Mouse (Mus musculus) layer of hippocampus, postnatal 36 days (tissue): ENCODE results near the gene Spata31d1a. TPM values are rescaled to one million over a fixed set of nuclear protein-coding genes. Genes with fewer than 3 reads are reported as not detected.
A peak's percentile ranks its signal among the peaks of the same experiment; 100 is the strongest.
"Not testable (repeated sequence)": the region's sequence is repeated elsewhere in the genome, so short reads cannot be mapped to it uniquely, and the experiment has no call there.

Source experiments
- DNase-seq, 2 experiments: peaks; one replicate each; pipeline ENCODE4 v3.0.0; 2022
- total RNA-seq, 2 experiments: library from RNA; stranded (reverse); gene quantifications; 2 replicates each; pipeline ENCODE4 v1.2.3; 2021

Spata31d1a gene
- under 1 TPM; 0.08 to 0.40 TPM for total RNA-seq

DNA sequence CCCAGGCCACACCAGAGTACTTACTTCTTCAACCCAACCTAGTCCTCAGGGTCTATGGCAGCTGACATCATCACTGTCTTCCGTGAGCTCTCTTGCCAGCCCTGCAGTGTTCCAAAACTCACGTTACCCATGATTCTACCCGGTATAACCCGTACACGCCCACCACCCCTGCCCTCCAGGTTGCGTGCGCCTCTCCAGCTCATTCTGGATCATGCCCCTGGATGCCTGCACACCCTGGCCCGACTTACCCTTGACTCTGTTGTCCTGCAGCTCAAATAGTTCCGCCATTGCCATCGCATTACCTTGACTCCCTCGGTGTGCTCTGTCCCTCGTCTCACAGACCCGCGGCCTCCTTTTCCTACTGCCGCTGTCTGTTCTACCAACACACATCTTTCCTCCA, at the start of gene Spata31d1a:
Gene Spata31d1a (minus strand): TSS at position 101 of the 400 bp plus-strand sequence.
- DNase-seq = no peak

DNA sequence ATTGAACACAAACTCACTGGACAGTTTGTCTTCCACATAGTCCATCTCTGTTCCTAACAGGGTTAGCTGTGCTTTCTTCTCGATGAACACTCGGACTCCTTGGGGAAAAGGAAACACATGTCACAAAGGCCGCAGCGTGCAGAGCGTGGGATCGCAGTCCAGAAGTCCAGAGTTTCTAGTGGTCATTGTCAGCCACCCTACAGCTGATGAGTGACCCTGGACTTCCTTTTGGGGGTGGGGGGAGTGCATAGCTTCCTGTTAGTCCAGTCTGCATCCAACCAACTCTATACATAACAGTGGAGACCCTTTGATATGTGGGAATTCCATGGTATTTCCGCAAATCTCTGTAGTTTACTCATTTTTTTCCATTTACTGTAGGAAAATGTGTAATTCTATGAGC, 46.8 kb upstream of the Spata31d1a start:
- DNase-seq = no peak

DNA sequence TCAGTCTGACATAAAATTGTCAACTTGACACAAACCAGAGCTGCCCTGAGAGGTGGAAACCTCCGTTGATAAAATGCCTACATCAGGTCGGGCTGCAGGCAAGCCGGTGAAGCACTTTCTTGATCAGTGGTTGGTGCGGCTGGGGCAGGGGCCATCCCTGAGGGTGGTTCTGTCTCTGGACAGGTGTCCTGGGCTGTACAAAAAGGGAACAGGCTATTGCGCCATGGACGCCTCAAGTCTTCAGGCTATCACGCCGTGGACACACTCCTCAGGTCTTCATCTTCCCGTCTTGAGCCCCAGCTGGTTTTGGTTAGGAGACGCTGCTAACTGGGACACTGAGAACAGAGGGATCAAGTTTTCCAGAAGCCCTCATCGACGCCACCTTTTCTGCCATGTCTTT, 40.2 kb upstream of the Spata31d1a start:
- no peak for DNase-seq

DNA sequence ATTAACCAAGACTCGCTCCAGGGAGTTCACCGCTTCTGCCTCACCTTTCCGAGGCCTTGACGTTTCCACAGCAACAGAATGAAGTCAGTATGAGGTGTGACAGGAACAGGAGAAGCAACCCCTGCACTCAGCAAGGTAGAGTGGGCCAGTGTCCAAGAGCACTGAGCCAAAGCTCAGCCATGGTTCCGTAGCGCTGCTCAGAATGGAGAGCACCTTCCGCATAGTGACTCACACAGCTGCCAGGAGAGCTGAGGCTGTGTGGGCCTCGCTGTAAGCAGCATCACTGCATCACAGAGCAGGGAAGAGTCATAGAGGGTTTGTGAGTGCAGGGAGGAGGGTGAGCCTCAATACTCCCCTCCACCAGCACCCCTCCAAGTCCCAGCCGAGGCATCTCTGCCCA, 36.6 kb upstream of the Spata31d1a start, which contains the start of gene 1700014D04Rik:
Gene 1700014D04Rik (minus strand): TSS at position 42 of the 400 bp plus-strand sequence.
- DNase-seq = peak in 1 of 2 experiments; percentile 25

DNA sequence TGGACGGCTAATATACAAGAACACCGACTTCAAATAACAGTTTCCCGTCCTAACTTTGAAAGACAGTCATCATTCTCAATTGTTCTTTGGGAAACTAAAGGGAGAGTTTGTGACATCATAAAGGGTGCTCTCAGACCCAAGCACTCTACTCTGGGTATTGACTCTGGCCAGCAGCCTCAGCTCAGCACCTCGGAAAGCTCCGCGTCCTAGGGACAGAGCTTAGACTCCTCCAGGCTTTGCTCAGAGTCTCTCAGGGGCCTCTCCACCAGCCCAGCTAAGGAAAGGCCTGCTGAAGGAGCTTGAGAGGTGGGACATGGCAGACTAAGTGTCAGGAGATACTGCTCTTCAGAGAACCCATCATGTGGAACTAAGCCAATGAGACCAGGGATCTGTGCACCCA, 36.0 kb upstream of the Spata31d1a start:
- DNase-seq = no peak

DNA sequence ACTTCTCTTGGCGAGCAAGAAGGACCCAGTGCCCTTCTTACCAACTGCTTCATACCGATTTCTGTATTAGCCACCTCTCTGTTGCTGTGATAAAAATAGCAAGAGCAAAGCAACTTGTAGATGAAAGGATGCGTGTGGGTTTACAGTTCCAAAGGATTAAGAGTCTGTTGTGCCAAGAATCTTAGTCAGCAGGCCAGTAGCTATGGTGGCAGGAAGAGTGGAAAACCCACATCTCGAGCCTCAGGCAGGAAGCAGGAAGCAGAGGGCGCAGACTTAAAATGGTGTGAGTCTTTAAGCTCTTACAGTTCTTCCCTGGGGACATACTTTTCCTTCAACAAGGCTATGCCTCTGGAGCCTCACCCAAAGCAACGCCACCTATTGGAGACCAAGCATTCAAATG, 35.3 kb upstream of the Spata31d1a start:
- DNase-seq = no peak

DNA sequence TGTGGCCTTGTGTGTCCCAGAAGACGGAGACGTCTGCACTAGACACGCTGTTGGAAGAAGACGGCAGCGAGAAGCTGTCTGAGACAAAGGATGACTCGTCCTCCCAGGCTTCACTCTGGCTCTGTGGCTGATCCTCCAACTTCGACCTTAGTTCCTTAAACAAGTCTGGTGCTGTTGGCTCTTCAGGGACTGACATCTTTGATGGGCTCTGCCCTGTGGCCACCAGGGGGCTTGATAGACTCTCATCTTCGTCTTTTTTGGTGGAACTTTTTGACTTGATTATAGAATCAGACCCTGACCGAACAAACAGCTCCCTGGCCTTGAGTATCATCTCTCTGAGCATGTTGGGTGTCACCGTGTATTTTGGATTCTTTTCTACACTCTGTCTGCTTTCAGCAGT, 31.6 kb upstream of the Spata31d1a start:
- no peak for DNase-seq

DNA sequence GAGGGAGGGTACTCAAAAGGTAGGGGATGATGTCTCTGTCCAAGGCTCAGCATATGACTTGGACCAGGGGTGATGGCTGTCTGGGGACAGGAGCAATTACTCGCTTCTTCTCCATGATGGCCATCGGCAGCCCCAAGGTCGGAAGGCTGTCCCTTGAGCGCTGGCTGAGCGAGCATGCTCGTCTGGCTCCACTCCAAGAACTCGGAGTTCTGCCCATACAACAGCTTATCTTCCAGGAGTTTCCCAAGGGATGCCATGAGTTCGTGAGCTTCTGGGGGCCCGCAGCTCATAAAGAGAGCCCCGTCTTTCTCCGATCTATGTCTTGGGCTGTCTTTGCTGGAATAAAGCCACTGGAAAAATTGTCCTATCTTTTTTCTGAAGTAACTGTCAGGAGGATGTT, 31.0 kb upstream of the Spata31d1a start:
- no peak for DNase-seq

DNA sequence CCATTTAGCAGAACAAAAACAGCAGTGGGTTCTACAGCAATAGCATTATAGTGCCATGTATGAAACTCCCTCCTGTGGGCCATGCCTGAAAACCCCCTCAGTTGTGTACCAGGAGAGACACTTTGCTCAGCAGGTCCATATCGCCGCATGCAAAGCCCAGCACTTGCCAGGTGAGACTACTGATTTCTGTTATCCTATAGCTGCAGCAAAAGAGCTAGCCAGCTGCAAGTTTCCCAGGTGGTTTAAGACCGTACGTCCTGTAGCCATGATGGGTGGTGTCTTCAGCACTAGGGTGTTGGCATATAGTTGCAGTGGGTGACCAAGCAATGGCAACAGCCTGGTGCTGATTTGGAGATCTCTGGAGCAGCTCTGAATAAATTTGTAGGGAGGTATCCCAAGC, 29.3 kb upstream of the Spata31d1a start:
- DNase-seq = no peak

DNA sequence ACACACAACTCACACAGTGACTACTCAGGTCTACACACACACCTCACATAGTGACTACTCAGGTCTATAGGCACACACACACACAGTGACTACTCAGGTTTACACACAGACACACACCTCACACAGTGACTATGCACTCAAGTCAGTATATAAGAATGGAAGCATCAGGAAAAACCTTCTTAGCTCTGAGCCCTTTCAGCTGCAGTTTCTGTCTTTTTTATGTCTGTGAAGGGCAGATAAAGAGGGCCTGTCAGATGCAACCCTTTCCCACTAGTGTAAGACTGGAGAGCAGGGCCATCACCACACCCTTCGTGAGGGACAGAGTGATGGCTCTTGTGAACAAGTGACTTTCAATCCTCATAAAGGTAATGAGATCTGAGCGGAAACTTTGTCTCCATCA, 28.3 kb upstream of the Spata31d1a start:
- no peak for DNase-seq

DNA sequence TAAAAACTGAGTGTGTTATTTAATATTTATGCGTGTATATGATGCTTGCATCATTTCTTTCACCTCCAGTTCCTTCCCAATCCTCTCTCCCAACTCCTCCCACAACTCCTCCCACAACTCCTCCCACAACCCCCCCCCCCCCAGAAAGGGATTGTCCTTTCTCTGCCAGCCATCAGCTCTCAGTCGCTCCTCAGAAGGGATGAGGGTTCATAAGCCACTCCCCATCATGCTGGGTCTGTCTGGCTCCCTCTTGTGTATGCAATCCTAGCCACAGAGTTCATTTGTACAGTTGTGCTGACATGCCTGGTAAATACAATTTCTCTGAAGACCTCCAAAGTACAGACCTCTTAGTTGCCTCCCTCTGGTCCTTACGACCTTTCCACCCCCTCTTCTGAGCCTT, 25.1 kb upstream of the Spata31d1a start:
- no peak for DNase-seq

DNA sequence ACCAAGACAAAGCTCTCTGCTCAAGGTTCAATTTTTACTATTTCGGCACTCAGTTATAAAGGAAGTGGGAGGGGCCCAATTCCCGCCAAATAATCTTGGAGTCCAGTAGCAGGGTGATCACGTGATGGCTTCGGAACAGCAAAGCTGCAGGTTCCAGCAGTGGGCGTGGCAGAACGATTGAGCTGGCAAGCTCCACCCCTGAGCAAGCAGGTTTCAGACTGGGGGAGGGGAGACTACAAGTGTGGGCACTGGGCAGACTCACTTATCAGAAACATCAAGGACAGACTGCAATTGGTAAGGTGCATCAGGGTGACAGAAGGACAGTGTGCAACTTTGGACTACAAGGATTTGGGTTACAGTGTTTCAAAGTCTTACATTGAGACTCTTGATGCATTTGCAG, 24.2 kb upstream of the Spata31d1a start:
- not testable (repeated sequence) for DNase-seq

DNA sequence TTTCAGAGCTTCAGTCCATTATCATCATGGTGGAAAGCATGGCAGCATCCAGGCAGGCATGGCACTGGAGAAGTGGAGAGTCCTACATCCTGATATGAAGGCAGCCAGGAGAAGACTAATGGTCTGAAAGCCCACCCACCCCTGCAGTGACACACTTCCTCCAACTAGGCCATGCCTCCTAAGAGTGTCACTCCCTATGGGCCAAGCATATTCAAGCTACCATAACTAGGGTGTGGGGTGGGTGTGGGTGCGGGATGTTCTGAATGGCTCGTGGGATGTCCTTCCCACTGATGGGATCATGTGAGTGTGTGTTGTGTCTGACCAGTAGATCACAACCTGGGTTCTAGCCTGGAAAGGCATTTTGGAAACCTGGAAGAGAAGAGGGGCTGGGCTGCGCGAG, 23.8 kb upstream of the Spata31d1a start:
- DNase-seq = no peak

DNA sequence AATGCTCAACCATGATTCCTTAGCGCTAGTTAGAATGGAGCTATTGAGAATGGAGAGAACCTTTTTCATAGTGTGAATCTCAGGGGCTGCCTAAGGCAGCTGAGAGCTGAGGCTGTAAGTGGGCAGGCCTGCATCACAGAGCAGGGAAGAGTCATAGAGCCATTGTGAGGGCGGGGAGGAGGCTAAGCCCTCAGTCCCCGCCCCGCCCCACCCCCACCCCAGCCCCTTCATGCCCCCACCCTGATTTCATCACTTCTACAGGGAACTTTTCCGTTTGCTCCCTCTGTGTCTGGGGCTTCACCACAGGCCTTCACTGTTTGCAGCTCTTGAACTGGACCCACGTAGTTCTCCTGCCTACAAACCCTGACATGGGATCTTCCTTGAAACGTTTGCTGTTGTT, 21.5 kb upstream of the Spata31d1a start, which contains the start of gene Spata31d1d:
Gene Spata31d1d (minus strand): TSS at position 101 of the 400 bp plus-strand sequence.
- DNase-seq = no peak

DNA sequence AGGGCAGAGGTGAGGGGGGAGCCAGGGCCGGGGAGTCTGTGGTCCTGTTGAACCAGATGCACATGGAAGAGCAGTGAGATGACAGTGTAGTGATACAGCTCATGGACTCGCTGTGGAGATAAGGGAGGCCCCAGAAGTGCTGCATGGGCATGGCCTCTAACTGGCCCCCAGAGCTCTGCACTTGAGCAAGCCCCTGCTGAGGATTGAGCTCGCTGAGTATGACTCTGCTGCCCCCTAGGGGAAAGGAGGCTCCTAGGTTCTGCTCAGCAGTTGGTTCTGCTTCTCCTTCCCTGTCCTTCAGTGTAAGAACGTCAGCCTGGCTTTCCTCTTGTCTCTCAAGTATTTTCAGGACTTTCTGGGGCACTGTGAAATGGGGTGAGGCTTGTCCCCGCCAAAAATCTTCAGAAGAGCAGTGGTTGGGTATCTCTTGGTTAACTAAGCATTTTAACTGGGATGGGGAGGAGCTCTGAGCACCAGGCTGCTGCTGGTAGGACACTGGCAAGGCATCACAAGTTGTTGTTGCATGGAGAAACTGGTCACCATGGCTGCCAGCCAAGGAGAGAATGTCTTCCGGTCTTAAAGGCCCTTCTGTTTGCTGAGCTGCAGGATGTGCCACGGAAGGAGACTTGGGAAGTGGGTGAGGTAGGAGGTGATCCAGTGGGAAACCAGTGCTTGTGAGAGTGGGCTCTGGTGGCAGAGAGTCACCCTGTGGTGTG, 18.4 kb upstream of the Spata31d1a start:
- DNase-seq = peak; percentile 81 to 83

DNA sequence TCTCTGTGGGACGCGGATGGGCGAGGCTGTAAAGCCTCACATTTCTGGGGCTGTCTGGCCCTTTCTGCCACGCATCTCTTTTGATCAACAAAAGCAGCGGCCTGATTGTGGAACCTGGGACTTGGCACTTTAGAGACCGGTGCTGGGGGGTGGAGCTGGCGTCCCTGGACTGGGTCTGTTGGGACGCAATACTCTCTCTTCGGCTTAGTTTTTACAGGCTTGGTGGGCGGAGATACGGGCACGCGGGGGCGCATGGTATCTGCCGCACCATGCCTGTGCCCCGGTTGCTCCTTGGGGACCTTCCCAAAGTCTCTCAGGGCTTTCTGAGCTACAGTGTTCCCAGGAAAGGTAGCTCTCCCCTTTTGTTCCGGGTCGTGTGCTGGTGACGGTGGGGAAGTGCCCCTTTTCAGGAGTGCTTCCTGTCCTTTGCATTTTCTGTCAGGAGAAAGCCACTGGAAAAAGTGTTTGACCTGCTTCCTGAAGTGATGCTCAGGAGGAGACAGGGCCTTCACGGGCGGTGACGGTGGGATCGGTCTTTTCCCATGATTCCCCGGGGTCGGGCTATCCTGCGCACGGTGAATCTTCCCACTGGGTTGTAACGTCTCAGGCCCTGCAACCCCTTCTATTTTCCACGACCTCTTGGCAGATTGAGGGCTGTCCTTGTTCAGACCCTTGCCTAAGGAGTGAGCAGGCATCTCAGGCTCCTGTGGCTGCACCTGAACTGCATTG, 16.2 kb upstream of the Spata31d1a start:
- no peak for DNase-seq

DNA sequence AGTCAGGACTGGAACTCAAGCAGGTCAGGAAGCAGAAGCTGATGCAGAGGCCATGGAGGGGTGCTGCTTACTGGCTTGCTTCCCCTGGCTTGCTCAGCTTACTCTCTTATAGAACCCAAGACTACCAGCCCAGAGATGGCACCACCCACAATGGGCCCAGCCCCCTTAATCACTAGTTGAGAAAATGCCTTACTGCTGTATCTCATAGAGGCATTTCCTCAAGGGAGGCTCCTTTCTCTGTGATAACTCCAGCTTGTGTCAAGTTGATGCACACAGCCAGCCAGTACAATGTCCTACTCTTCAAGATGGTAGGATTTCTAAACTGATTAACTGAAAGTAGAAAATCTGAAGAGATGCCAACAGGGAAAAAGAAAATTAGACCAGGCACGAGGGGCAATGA, 12.0 kb upstream of the Spata31d1a start:
- not testable (repeated sequence) for DNase-seq

DNA sequence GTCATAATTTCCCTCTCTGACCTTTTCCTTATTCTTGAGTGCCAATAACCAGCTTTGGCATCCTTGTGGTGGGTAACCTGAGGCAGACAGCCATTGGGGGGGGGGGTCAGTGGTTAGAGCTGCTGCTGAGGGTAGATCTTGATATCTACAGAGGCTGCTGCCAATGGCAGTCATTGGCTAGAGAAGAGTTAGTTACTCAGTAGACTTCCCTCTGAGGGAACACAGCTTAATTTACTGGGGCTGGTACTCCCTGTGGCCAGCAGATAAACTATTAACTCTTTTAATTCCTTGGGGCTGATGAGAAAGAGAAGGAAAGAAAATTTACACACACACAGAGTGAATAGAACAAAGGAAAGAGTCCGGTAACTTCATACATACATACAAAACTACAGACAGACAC, 9.3 kb upstream of the Spata31d1a start:
- DNase-seq = no peak

DNA sequence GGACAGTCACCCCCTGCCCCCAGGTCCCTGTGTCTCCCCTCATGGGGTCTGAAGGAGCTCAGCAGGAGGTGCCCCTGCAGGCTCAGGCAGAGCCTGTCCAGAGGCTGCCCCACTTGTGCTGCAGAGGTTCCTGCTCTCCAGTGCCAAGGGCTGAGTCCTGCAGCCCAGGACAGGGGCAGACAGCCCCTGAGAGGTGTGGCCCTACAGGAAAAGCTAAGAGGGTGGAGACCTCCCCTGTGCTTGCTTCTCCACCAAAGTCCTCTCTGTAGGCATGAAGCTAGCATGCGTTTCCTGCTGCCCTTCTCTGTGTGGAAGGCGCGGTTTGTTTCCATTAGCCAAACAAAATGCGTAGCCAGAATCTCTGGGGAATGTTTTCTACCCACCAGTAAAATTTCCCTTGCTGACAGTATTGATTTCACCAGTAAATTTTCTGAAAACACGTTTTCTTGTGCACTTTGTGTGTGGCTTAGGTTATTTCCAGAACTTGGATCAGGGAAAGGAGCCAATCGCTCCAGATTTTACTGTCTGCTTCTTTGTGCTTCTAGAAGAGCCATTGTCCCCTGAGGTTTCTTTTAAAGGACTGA, 8.8 kb upstream of the Spata31d1a start:
- DNase-seq = not testable (repeated sequence)

DNA sequence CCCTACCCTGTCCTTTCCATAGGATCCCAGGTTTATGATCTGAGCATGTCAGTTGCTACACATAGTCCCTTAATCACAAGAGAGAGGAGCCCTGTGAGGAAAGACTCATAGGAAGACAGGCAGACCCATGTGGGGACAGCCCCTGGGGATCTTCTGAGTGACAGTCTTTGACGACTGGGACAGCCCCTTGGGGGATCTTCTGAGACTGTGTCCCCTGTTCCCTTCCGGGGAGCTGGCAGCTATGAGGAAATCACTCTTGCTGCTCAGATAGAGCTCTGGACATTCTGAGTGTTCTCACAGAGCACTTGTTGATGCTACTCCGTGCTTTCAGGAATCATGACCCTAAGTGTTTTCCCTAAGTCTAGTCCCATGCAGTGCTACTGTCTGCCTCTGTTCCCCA, 3.6 kb upstream of the Spata31d1a start:
- no peak for DNase-seq

DNA sequence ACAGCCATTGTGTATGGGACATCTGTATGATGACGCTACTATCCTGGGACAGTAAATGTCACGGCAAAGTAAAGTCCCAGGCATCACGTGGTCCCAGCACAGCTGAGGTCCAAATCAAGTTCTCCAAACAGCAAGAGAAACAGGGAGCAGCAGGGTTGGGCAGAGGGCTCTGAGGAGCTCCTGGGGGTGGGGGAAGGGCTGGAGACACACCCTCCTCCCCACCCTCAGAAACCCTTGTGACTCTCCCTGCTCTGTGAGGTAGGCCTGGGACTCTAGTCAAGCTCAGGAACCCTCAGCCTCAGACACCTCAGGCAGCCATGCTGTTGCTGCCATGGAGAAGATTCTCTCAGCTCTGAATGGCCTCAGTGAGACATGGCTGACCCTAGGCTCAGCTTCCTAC, 1.9 kb upstream of the Spata31d1a start, which contains the start of gene Spata31d1b:
Gene Spata31d1b (plus strand): TSS at position 301 of the 400 bp plus-strand sequence.
- not testable (repeated sequence) for DNase-seq

DNA sequence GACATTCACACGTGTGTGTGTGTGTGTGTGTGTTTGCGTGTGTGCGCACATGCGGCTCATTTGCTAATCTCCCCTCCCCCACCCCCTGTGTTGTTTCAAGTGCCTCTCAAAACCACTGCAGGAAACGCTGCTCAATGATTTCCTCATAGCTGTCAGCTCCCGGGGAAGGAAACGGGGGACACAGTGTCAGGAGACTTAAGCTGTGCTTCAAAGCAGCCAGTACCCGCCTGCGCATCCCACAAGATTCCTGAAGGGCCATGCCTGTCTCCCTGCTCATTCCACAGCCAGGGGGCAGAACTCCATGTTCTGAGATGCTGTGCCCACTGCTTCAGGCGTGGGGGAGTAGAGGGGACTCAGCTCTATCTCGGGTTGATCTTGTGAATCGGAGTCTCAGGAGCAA, 5.6 kb downstream of the Spata31d1a start:
- peak in 1 of 2 experiments; percentile 31 for DNase-seq

DNA sequence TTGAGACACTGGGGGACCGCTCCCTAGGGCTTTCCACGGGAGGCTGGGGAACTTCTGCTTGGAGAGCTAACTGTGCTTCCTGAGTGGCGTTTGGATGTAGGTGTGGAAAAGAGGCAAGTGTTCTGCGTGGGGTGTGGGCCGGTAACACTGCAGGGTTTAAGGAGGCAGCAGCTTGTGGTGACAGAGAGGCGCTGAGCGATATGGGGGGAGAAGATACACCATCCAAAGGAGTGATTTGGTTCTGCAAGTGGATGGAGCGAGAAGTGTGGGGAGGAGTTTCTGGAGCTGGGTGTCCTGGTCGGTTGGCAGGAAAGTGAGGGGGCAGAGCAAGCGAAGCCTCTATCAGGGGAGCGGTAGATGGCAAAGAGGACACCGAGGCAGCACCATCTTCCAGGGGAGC, 6.6 kb downstream of the Spata31d1a start:
- peak; percentile 14 to 17 for DNase-seq
